Mouse (Mus musculus) lung, postnatal 0 days (tissue): ENCODE measurements around the gene Vps26c. TPM values are rescaled to one million over a fixed set of nuclear protein-coding genes. Genes with fewer than 3 reads are reported as not detected.

ENCODE experiments used
- ATAC-seq: fragments of 200-750 bp; cut with Nextera tagmentation; 2 replicates; pipeline ENCODE4 v1.8.0; 2017; ENCODE audit warnings: moderate library complexity
- DNase-seq: peaks from one replicate; pipeline ENCODE4 v3.0.0-alpha.2; 2016; ENCODE audit warnings: low spot score
- H3K27ac ChIP-seq: fragments of 300-500 bp; sonication (generic); 2 replicates; pipeline ENCODE4 v1.5.1; 2014; ENCODE audit warnings: antibody characterized with exemption, mild to moderate bottlenecking, low read length, mixed read lengths
- H3K27me3 ChIP-seq: fragments of 300-500 bp; sonication (generic); replicated peaks from 2 replicates; pipeline ENCODE4 v1.6.1; 2014; ENCODE audit warnings: low read length, mixed read lengths; ENCODE audit not compliant: insufficient read depth
- H3K36me3 ChIP-seq: fragments of 300-500 bp; sonication (generic); 2 replicates; pipeline ENCODE4 v1.6.1; 2014; ENCODE audit warnings: low read length, mixed read lengths; ENCODE audit not compliant: insufficient read depth
- H3K4me1 ChIP-seq: fragments of 300-500 bp; sonication (generic); 2 replicates; pipeline ENCODE4 v1.6.1; 2014; ENCODE audit warnings: antibody characterized with exemption, low read depth, low read length, mixed read lengths; ENCODE audit not compliant: insufficient read depth
- H3K4me2 ChIP-seq: fragments of 300-500 bp; sonication (generic); replicated peaks from 2 replicates; pipeline ENCODE4 v1.6.1; 2014; ENCODE audit warnings: low read depth, mild to moderate bottlenecking, low read length, moderate library complexity, mixed read lengths
- H3K4me3 ChIP-seq: fragments of 300-500 bp; sonication (generic); 2 replicates; pipeline ENCODE4 v1.5.1; 2014; ENCODE audit warnings: low read depth, low read length
- H3K9ac ChIP-seq: fragments of 300-500 bp; sonication (generic); replicated peaks from 2 replicates; pipeline ENCODE4 v1.6.1; 2014; ENCODE audit warnings: low read depth, mild to moderate bottlenecking
- H3K9me3 ChIP-seq: fragments of 300-500 bp; sonication (generic); 2 replicates; pipeline ENCODE4 v1.6.1; 2016; ENCODE audit warnings: low read length, mixed read lengths
- CTCF ChIP-seq: IDR thresholded peaks from 2 replicates; pipeline ENCODE4 v1.5.1; 2016; ENCODE audit warnings: antibody characterized with exemption, mild to moderate bottlenecking
- EP300 ChIP-seq: IDR thresholded peaks from 2 replicates; pipeline ENCODE4 v1.6.1; 2016; ENCODE audit warnings: antibody characterized with exemption, mild to moderate bottlenecking, control low read depth
- WGBS: fragments of 180-500 bp; shearing (Covaris S2); extraction: QIAGEN DNeasy Blood & Tissue Kit; methylation state at CpG from one replicate; pipeline ENCODE4 v1.1.7; 2014; 5-methylcytosine and 5-hydroxymethylcytosine counted together
- polyA plus RNA-seq: library from polyadenylated mRNA; unstranded; fragments of >200 nt; fragmentation: Nextera tagmentation; extraction: Ambion mirVana; gene quantifications from 2 replicates; pipeline ENCODE4 v1.2.1, GENCODE M21; 2015

Vps26c gene
- polyA plus RNA-seq, 1 experiment from 2014 or later: 46.6 TPM

GRCm38 (mm10) chr16:94555346-94555745, 28.7 kb upstream of the Vps26c start:
- Histone ChIP-seq H3K4me2 (no peak overlapping the region), H3K36me3 (no peaks in the 10 kb centered on the region), H3K27me3 (no peaks in the 10 kb centered on the region), H3K9me3 (no peaks in the 10 kb centered on the region), H3K4me1 (peaks cover 7% of the 10 kb centered on the region; the same call in 1 of the 2 replicates), H3K27ac (no peak overlapping the region), H3K9ac (no peak overlapping the region), H3K4me3 (no peak overlapping the region)
- WGBS: 68% methylated on average over 7 of the region's 7 CpGs
- DNase-seq (no peak), ATAC-seq (no peak)
- TF ChIP-seq EP300: no peak
- no peak for TF ChIP-seq CTCF

DNA sequence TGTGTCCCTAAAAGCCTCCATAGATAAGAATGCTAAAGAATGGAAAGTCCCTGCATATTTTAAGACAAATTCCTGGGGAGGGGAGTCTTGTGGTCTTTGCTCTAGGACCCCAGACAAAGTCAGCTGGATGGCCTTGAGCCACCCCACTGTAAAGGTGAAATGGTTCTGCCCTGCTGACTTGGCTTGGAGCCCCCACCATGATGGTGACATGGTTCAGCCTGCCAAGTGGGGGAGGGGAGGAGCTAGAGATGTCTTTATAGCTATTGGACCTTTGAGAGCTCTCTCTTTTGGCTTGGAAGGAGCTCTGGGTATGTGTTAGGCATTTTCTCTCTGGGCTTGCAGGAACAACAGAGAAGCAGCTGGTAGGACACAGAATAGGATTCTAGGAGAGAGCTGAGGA, 25.3 kb upstream of the Vps26c start:
- Histone ChIP-seq H3K4me2 (no peak overlapping the region), H3K9ac (no peak overlapping the region), H3K9me3 (no peaks in the 10 kb centered on the region), H3K36me3 (no peaks in the 10 kb centered on the region), H3K4me1 (no peaks in the 10 kb centered on the region), H3K4me3 (no peak overlapping the region), H3K27me3 (no peaks in the 10 kb centered on the region), H3K27ac (no peak overlapping the region)
- no peak for TF ChIP-seq EP300
- no peak for TF ChIP-seq CTCF
- ATAC-seq: no peak
- no peak for DNase-seq

DNA sequence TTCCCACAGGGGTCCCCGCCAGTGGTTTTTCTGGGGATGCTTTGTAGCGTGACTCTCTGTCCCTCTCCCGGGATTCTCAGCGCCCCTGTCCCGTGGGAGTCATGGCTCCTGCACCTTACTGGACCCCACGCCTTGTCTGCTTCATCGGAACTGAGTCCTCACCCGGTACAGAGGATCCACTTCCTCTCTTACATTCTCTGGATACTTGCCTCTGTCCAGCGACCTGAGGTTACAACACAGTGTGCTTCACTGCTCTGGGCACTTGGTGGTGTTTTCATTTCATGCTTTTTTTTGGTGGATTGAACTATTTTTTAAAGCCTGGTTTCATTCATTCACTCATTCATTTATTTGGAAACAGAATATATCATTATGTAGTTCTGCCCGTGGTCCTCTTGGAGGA, 23.2 kb upstream of the Vps26c start:
- Histone ChIP-seq H3K9me3 (no peaks in the 10 kb centered on the region), H3K9ac (no peak overlapping the region), H3K4me1 (no peaks in the 10 kb centered on the region), H3K36me3 (no peaks in the 10 kb centered on the region), H3K4me3 (no peak overlapping the region), H3K27me3 (no peaks in the 10 kb centered on the region), H3K4me2 (no peak overlapping the region), H3K27ac (no peak overlapping the region)
- WGBS: 61% methylated on average over 10 of the region's 10 CpGs
- no peak for ATAC-seq
- TF ChIP-seq EP300 (no peak), CTCF (no peak)
- no peak for DNase-seq

GRCm38 (mm10) chr16:94545781-94546562, 19.3 kb upstream of the Vps26c start:
- Histone ChIP-seq H3K9me3 (no peaks in the 10 kb centered on the region), H3K4me3 (no peak overlapping the region), H3K27ac (no peak overlapping the region), H3K4me1 (no peaks in the 10 kb centered on the region), H3K4me2 (no peak overlapping the region), H3K36me3 (no peaks in the 10 kb centered on the region), H3K9ac (no peak overlapping the region), H3K27me3 (no peaks in the 10 kb centered on the region)
- 41% methylated on average over 8 of the region's 8 CpGs for WGBS
- DNase-seq (no peak), ATAC-seq (no peak)
- no peak for TF ChIP-seq CTCF
- no peak for TF ChIP-seq EP300

- Histone ChIP-seq H3K4me2 (no peak overlapping the region), H3K27ac (peak overlapping the region; percentile 11; the same call in 1 of the 2 replicates), H3K4me3 (no peak overlapping the region), H3K9me3 (no peaks in the 10 kb centered on the region), H3K9ac (no peak overlapping the region), H3K36me3 (no peaks in the 10 kb centered on the region), H3K27me3 (no peaks in the 10 kb centered on the region), H3K4me1 (no peaks in the 10 kb centered on the region)
- ATAC-seq (peak; percentile 77), DNase-seq (peak; percentile 61)
- no peak for TF ChIP-seq CTCF
- TF ChIP-seq EP300: peak; percentile 61
- WGBS: 23% methylated on average over 11 of the region's 11 CpGs
Measured at GRCm38 (mm10) chr16:94544540-94545105, 18.0 kb upstream of the Vps26c start.

DNA sequence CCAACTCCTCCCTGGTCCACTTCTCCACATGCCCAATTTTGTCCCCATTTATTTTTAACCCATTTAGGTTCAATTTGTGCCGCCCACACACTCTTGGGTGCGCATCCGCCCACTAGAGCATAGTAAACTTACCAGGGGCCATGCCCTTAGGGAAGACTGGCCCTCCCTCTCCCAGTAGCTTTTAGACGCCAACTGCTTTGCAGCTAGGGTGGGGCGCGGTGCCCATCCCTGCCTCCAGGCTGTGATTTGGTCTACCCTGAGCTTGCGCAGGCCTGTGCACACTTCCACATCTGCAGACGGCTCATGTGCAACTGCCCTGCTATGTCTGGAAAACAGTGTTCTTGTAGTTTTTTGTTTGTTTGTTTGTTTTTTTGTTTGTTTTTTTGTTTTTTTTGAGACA, 16.3 kb upstream of the Vps26c start:
- Histone ChIP-seq H3K36me3 (no peaks in the 10 kb centered on the region), H3K27me3 (no peaks in the 10 kb centered on the region), H3K4me2 (no peak overlapping the region), H3K9me3 (no peaks in the 10 kb centered on the region), H3K4me3 (no peak overlapping the region), H3K4me1 (no peaks in the 10 kb centered on the region), H3K27ac (no peak overlapping the region), H3K9ac (no peak overlapping the region)
- DNase-seq: no peak
- WGBS: 91% methylated on average over 8 of the region's 8 CpGs
- ATAC-seq: no peak
- TF ChIP-seq CTCF: no peak
- TF ChIP-seq EP300: no peak
